Mouse (Mus musculus): ENCODE results near the gene Spred3.

DNA sequence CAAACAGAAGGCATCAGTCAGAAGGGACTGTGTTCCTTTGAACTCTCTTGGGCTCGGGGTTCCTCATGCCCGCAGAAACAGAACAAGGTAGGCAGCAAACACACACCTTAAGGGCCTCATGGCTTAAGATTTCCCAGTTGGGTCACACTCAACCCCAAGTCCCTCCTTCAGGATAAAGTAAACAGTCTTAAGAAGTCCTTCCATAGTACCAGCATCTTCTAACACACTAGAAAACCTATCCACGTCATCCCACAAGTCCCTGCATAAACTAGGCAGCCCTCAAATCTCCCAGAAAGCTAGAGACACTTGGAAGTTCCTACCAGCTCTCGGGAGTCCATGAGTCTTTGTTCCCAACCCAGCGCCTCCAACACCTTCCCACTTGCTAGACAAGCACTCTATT is 7.9 kb downstream of the Spred3 start:
- TF ChIP-seq USF1 (IDR thresholded peaks at IDR 0.05; ENCODE audit: low read depth, low read length) (no peak), MAX (IDR thresholded peaks at IDR 0.05; ENCODE audit: low read length) (no peak), CTCF (conservative IDR thresholded peaks at IDR 0.05 in 1 of 2, IDR thresholded peaks at IDR 0.05 in 1 of 2; ENCODE audit: low read depth in 2 of 2, low read length in 2 of 2) (no peak), POLR2A (IDR thresholded peaks at IDR 0.05; ENCODE audit: low read depth, low read length) (no peak), EP300 (IDR thresholded peaks at IDR 0.05; ENCODE audit: low read length) (no peak), MXI1 (IDR thresholded peaks at IDR 0.05; ENCODE audit: low read depth, low read length) (no peak), JUN (IDR thresholded peaks at IDR 0.05; ENCODE audit: insufficient read depth, low read depth, low read length) (no peak), USF2 (conservative IDR thresholded peaks at IDR 0.05; ENCODE audit: low read depth, low read length) (no peak), ETS1 (conservative IDR thresholded peaks at IDR 0.05; ENCODE audit: low read depth, low read length) (no peak), GABPA (IDR thresholded peaks at IDR 0.05; ENCODE audit: insufficient replicate concordance, low read depth, low read length) (no peak), E2F4 (IDR thresholded peaks at IDR 0.05; ENCODE audit: insufficient replicate concordance, low read depth, low read length) (no peak), RCOR1 (conservative IDR thresholded peaks at IDR 0.05; ENCODE audit: low read depth, low read length) (no peak), PAX5 (IDR thresholded peaks at IDR 0.05; ENCODE audit: low read length) (no peak)
